Mouse (Mus musculus) neutrophil, adult 5-6 weeks (primary cell): ENCODE results near the gene Akap12. TPM values are rescaled to one million over a fixed set of nuclear protein-coding genes. Genes with fewer than 3 reads are reported as not detected.

Experiments
- ATAC-seq: fragments of 151-379, 151-347 bp; 2 replicates; pipeline ENCODE4 v1.8.0; 2017; ENCODE audit warnings: mild to moderate bottlenecking, moderate TSS enrichment; ENCODE audit not compliant: insufficient number of reproducible peaks, poor library complexity, low FRiP score, severe bottlenecking; ENCODE audit errors: extremely low read depth
- total RNA-seq: library from RNA; stranded (forward); fragments of 200-1000 nt; gene quantifications from 2 replicates; pipeline ENCODE4 v1.2.3, GENCODE M21; 2017

Akap12 gene
- total RNA-seq, 1 experiment from 2014 or later: 24.2 TPM

DNA sequence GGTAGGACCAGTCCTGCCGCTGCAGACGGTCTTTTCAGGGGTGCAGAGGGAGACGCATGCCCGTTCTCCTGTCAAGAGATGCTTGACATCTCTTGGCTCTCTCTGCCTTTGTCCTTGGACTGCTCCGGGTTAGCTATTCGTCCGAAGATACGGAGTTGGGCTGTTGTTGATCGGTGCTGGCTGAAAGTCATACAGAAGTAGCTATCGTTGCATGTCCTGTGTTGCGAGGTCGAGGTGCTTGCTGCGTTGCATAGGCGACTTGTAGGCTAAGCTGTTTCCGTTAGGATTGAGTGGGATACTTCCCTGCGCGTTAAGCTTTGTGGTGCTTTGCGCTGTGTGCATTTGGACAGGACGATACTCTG is 122.2 kb downstream of the Akap12 start:
- ATAC-seq: no peak

GRCm38 (mm10) chr10:4389036-4389435 is 122.9 kb downstream of the Akap12 start:
- ATAC-seq: no peak

DNA sequence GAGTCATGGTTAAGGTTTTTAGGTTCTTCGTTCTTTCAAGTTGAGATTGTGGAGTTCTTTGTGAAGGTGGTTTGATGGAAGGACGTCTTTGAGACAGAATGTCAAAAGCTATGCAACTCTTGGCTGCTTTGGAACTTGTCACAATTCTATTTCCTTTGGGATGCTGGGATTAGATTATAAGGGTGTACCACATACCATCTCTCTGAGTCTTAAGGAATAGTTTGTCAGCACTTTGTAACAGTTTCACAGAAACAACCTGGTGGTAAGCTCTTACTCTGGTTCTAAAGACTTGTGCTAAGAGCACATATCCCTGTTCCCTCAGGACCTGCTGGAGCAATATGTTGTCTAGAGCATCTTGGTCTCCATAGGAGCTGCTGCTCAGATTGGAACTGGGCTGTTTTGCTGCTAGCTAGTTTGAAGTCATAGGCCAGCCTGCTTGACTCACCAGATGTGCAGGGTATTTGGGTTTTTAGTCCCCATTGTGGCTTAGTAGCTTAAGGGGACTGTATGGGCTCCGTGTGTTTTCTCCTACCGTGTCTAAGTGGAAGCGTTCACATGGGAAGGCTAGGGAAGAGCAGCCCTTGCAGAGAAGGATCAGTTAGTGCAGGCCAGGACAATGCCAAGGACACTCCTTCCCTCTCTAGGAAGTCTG is 123.4 kb downstream of the Akap12 start:
- no peak for ATAC-seq

- no peak for ATAC-seq
Observed at GRCm38 (mm10) chr10:4390550-4390949, 124.4 kb downstream of the Akap12 start.

DNA sequence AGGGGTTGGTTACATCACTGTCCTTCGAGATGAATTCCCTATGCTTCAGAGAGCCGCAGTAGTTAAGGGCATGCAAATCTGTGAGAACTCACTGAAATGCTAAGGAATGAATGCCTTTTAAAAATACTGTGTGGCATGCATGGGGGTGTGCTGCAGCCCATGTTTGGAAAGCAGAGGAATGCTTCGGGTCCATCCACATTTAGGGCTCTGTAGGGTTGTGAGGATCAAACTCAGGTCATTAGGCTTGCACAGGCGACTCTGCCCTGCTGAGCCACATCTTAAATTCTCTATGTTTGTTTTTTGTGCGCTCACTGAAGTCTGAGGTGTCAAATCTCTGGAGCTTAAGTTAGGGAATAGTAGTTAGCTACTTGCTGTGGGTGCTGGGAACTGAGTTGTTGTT is 124.9 kb downstream of the Akap12 start:
- no peak for ATAC-seq

- ATAC-seq: peak; percentile 51; the same call in 1 of the 2 replicates
Observed at GRCm38 (mm10) chr10:4391851-4392250, 125.7 kb downstream of the Akap12 start.

- ATAC-seq: no peak
Observed at GRCm38 (mm10) chr10:4395321-4395720, 129.1 kb downstream of the Akap12 start.

GRCm38 (mm10) chr10:4398058-4398457 is 131.9 kb downstream of the Akap12 start:
- ATAC-seq: no peak

GRCm38 (mm10) chr10:4404895-4405491 is 138.8 kb downstream of the Akap12 start:
- peak; percentile 68; the same call in 1 of the 2 replicates for ATAC-seq

GRCm38 (mm10) chr10:4405511-4405910 is 139.3 kb downstream of the Akap12 start:
- ATAC-seq: no peak

GRCm38 (mm10) chr10:4407191-4407590 is 141.0 kb downstream of the Akap12 start:
- ATAC-seq: no peak

Other genes with a start within 250 kb of the Akap12 start
- gene Zbtb2, start 121.7 kb downstream of the Akap12 start, total RNA-seq: 26.5 and 27.2 TPM in 2 replicates
- 71.6 and 72.1 TPM in 2 replicates for gene Rmnd1, start 166.0 kb downstream of the Akap12 start, total RNA-seq
- 24.9 and 40.4 TPM in 2 replicates for gene Armt1, start 166.1 kb downstream of the Akap12 start, total RNA-seq
- 0.49 and 0.81 TPM in 2 replicates for gene Ccdc170, start 216.1 kb downstream of the Akap12 start, total RNA-seq